Mouse (Mus musculus) telencephalon, adult 2 months (tissue): Measurements from ENCODE around the gene Sacs.

Experiments
- DNase-seq: peaks from one replicate; pipeline ENCODE4 v3.0.0-alpha.2; 2011; ENCODE audit warnings: low read depth, low spot score

Gene Sacs

DNA sequence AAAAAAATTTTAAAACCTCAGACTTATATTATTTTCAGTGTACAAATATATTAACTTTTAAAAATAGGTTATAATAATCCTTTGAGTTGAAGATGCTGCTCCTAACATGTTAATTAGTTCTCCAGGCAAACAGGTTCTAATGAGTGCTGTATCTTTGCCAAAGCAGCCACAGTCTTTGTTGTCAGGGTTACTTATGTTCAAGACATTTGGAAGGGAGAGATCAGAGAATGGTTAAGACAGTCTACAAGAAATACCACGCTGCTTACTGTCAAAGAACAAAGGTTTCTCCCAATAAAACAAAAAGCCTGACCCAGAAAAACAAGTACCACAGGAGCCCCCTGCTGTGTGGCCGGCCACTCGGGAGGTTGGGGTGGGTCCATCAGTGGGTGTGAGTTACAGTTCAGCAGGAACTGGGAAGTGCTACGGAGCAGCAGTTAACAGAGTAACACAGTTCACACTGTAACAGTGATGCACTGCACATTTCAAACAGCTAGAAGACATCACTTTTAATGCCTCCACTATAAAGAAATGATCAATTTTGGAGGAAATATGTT lies 98.9 kb downstream of the Sacs start:
- DNase-seq: no peak

DNA sequence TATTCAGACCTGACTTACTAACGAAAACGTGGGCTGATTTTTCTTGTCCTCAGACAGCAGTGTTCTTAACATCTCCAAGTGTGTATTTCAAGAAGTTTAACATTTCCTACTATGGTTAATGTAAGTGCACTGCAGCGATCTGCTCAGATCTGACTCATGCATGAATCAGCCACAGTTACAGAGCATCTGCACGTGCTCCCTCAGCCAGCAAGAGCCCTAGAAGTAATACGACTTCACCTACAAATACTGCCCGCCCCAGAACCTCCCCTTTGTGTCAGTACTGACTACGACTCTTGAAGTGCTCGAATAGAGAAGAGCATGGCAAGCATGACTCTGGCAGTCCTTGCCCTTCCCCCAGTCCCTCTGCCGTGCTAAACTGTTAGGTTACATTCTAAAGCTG lies 100.5 kb downstream of the Sacs start:
- peak; percentile 67 for DNase-seq

DNA sequence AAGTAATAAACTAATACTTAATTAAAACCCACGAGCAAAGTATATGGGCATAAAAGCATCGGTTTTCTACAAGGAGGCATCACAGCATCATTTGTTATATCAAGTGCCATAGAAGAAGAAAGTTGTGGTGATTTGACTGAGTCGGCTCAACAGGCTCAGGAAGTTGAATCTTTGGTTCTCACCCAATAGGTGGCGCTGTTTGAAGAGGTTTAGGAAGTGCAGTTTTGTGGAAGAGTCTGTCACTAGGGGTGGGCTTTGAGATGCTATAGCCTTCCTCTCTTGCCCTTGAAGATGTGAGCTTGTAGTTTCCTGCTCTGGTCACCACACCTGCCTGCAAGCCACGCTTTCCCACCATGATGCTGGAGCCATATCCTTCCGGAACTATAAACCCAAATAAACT lies 104.4 kb downstream of the Sacs start:
- no peak for DNase-seq

DNA sequence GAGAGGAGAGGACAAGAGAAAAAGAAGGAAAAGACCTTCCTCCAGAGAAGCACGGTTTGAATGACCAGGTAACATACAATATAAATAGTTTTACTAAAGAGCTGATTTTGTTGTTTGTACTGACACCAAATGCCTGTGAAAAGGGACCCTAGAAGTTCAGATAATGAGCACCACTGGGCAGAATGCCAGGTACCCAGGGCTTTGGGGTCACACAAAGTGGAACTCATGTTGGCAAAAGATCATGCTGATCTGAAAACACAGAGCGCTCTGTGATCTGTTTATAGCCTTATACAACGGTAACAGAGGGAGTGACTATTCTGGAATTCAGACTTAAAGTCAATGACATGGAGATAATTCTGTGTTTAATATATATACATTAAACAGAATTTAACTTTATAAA lies 108.2 kb downstream of the Sacs start:
- no peak for DNase-seq

DNA sequence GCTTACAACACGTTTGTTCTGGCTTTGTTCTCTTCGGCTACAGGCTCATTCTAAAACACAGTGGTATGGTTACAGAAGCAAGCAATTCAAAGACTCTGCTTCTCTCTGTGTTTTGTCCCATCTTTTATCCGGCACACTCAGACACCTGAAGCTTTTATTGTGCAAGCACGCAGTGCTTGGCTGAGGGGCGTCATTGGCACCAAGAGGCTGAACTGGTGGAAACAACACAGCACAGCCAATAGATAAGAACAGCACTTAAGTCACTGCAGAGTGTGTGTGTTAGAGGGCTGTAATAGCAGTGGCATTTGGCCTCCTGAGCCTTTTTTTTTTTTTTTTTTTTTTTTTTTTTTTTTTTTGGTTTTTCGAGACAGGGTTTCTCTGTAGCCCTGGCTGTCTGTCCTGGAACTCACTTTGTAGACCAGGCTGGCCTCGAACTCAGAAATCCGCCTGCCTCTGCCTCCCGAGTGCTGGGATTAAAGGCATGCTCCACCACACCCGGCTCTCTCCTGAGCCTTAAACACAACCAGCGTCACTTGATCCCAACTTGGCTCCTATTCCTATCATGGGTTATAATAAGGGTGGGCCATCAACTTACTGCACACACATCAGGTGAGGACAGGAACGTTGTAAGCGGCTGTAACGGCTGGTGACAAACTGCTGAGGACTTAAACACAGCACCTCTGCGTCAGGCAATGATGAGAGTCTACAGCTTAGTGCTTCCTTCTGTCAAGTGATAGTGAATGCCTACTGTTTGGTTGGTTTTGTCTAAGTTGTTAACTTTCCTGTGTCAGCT lies 114.5 kb downstream of the Sacs start:
- no peak for DNase-seq

DNA sequence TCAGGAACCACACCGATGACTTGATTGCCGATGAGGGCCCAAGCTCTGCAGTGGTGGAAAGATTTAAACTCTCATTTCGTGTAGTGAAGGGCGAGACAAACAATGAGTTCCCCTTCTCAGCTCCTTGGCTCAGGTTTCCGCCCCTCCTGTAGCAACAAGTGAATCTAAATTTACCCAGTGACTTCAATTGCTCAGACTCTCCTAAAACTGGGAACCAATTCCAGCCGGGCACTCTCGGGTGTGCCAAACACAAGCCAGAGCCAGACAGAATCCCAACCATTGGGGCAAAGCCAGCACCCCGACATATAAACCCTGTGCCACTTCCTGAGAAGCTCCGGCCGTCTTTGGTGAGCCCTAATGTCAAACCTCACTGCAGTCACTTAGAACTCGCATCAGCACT lies 120.1 kb downstream of the Sacs start, which contains the start of gene Sgcg:
Sgcg (minus strand) TSS at position 139 of the 400 bp plus-strand sequence.
- DNase-seq: no peak

DNA sequence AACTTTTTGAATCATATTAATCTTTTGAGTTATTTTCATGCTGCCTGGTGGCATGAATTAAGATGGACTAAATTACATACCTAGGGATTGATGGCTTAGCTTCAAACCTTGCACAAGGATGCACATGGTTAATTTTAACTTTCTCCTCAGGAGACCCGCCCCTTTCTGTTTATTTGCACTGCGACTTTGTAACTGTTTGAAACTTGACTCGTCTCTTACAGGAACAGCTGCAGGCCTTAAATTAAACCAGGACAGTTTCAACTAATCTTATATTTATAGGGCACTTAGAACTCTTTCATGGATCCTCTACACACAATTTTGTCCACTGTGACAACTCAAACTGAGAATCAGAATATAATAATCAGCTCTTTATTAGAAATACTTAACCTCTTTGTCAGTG lies 120.8 kb downstream of the Sacs start:
- DNase-seq: no peak

DNA sequence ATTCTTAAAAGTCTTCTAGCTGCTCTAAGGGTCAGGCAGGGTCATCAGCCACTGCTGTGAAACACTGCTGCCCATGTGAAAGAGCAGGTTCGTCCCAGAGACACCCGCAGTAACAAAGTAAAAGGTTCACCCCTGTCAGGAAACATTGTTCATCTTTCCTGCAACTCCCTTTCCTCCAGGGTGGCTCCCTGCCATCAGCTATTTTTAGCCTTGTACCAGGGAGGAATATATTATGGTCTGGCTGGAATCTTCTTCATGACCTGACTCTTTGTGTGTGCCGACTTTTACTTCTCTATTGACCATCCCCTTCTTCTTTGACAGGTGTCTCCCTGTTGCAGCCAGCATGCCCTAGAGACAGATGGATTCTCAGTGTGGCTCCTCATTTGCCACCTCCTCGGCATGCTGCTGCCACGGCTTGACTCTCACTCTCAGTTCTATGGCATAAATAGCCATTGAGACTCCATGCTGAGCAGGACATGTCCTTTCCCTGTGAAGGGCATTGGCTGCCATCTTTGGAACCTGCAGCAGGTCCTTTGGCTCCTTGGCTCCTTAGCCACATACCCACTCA lies 129.7 kb downstream of the Sacs start:
- DNase-seq: no peak

DNA sequence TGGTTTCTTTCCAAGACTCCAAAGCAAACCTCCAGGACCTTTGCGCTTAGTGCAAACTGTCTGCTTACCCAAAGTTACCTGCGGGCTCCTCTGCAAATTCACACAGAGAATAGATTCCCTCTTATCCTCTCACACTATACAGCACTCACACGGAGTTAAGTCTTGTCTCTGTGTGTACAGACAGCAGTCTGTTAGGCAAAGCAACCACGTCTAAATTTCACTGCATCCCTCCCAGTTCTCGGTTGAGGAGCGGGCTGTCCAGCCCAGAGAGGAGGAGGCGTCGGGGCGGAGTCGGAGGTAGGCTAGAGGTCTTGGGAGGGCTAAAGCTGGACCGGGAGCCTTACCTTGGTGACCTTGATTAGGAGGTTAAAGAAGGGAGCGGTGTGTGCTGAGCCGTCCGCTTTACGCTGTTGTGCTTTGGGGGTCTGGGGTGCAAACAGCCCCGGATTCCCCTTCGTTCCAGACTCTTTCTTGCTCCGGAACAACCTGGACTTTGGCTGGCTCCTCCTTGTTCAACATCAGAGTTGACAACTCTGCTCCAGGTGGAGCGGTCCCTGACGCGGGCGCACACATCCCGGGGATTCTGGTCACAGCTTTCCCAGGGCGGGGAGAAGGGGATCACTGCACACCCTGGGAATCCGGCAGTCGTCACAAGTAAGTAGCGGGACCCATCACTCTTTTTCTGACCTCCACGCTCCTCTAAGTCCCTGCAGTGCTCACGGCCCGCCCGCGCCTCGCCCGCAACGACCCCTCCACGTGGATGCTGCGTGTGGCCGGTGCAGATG lies 136.3 kb downstream of the Sacs start:
- DNase-seq: no peak

DNA sequence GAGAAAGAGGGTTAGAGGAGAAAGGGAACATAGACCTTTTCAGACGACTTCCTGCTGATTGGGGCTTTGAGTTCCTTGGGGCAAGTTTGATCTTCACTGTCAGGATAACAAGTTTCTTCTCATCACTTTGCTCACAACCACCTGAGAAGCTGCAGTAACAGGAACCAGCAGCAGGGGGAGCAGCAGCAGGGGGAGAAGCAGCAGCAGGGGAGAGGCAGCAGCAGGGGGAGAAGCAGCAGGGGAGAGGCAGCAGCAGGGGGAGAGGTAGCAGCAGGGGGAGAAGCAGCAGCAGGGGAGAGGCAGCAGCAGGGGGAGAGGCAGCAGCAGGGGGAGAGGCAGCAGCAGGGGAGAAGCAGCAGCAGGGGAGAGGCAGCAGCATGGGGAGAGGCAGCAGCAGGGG lies 139.0 kb downstream of the Sacs start:
- no peak for DNase-seq

DNA sequence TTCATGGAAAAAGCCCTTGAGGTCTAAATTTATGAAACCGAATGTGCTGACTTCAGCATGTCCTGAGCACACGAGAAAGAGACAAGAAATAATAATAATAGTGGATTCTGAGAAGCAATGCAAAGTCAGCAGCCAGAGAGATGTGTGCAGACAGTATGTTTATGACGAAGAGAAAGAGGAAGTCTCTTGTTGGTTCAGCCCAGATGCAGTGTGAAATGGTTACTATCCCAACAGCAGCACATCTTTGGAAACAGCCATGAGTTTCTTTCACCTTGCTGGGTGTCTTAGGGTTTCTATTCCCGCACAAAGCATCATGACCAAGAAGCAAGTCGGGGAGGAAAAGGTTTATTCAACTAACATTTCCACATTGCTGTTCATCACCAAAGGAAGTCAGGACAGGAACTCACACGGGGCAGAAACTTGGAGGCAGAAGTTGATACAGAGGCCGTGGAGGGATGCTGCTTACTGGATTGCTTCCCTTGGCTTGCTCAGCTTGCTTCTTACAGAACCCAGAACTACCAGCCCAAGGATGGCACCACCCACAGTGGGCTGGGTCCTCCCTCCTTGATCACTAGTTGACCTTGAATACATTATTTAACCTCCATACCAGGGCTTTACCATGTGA lies 140.5 kb downstream of the Sacs start:
- no peak for DNase-seq

DNA sequence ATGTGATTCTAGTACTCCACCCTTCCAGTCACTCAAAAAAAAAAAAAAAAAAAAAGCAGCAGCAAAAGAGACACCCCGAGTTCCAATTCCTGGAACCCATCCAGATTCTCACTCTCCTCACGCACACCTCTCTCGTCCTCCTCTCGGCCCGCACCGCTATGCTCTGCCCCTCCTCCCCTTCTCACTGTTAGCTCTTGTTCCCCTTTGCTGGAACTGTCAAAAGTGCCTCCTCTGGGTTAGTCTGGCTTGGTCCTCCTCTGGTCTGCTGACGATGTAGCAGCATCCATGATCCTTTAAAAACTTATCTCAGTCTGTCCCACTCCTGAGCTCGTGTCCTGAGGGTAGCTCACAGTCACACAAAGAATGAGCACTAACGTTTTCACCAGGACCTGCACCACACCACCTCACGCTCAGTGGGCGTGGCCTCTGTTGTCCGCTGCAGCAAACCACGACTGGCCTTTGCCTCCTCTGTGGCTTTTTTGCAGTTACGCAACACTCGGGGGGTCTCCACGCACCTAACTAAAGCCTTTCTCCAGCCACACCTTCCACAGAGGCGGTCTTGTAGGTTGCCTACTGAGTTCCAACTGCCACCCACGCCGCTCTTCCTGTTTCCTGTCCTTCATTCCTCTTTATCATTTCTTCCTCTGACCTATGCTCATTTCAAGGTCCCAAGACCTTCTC lies 150.5 kb downstream of the Sacs start:
- DNase-seq: no peak
